Mouse (Mus musculus): ENCODE data around the gene Tspan10. TPM values are rescaled to one million over a fixed set of nuclear protein-coding genes. Genes with fewer than 3 reads are reported as not detected.
"Not testable (repeated sequence)": the region's sequence is repeated elsewhere in the genome, so short reads cannot be mapped to it uniquely, and the experiment has no call there.

The Tspan10 gene
- total RNA-seq, 1 experiment, result not detected

DNA sequence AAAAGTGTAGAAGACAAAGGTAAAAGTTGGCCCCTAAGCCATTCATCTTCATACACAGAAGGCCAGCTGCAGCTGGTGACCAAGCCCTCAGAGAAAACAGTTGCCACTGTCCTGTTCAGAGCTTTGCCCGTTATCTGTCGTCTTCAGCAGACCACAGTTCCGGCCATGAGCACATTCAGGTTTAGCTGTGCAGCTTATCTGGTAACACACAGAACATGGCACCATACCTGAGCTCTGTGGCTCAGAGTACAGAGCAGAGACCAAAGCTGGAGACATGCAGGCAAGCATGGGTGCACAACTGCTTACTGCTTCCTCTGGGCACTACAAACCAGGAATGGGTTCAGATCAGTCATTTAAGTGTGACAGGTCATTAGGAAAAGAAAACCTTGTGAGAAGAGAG lies 36.6 kb upstream of the Tspan10 start:
- Histone ChIP-seq H3K4me1 (ENCODE audit: control insufficient read depth in 2 of 2, insufficient read depth in 2 of 2, low read length in 2 of 2, poor library complexity in 1 of 2) (no peaks in the 10 kb centered on the region; a peak in 2 of 4 replicates), H3K27ac (ENCODE audit: insufficient read depth, low read depth, low read length, poor library complexity, severe bottlenecking) (no peak overlapping the region), H3K36me3 (ENCODE audit: control insufficient read depth, insufficient read depth, low read length, poor library complexity, severe bottlenecking) (peaks cover 26% of the 10 kb centered on the region), H3K4me3 (ENCODE audit: insufficient read depth in 1 of 2, low read depth in 1 of 2, low read length in 2 of 2, poor library complexity in 1 of 2, severe bottlenecking in 1 of 2) (no peak overlapping the region), H3K9ac (ENCODE audit: insufficient read depth, low read depth, low read length, poor library complexity, severe bottlenecking) (no peak overlapping the region), H3K9me3 (ENCODE audit: control insufficient read depth, insufficient read depth, low read depth, low read length) (no peaks in the 10 kb centered on the region)
- in situ Hi-C loops (cut with MboI; ENCODE audit: low sequenced_read_pairs in 2 of 2, unreplicated experiment in 2 of 2), result no loop called here
- no peak for DNase-seq (ENCODE audit: low read depth, low spot score)
- TF ChIP-seq CHD2 (IDR thresholded peaks at IDR 0.05; ENCODE audit: low read depth, low read length), result no peak
- no peak for TF ChIP-seq HCFC1 (IDR thresholded peaks at IDR 0.05; ENCODE audit: borderline replicate concordance, insufficient read depth, low read length)
- no peak for TF ChIP-seq ZC3H11A (IDR thresholded peaks at IDR 0.05; ENCODE audit: borderline replicate concordance, low read depth, low read length)
- TF ChIP-seq ZNF384 (IDR thresholded peaks at IDR 0.05; ENCODE audit: low read depth, low read length), result no peak
- TF ChIP-seq MAFK (IDR thresholded peaks at IDR 0.05; ENCODE audit: insufficient read depth, low read depth, low read length), result no peak

DNA sequence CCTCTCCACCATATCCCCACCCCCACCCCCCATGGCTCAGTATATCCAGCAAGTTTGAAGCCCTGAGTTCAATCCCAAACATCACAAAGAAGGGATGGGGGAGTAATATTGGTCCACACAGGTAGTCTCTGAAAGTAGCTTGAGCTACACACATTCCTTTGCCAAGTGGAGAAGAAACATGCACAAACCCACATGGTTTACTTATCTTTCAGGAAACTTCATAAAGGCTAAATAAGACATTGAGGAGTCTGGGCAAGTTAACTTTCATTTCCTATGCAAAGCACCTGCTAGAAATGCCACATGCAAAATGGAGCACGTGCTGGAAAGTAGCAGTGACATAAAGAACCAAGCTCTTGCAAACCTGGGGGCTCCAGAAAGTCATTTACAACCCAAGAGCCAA lies 36.0 kb upstream of the Tspan10 start:
- Histone ChIP-seq H3K36me3 (ENCODE audit: control insufficient read depth, insufficient read depth, low read length, poor library complexity, severe bottlenecking) (peaks cover 31% of the 10 kb centered on the region), H3K4me3 (ENCODE audit: insufficient read depth in 1 of 2, low read depth in 1 of 2, low read length in 2 of 2, poor library complexity in 1 of 2, severe bottlenecking in 1 of 2) (no peak overlapping the region), H3K4me1 (ENCODE audit: control insufficient read depth in 2 of 2, insufficient read depth in 2 of 2, low read length in 2 of 2, poor library complexity in 1 of 2) (no peaks in the 10 kb centered on the region; a peak in 1 of 4 replicates), H3K27ac (ENCODE audit: insufficient read depth, low read depth, low read length, poor library complexity, severe bottlenecking) (no peak overlapping the region), H3K9me3 (ENCODE audit: control insufficient read depth, insufficient read depth, low read depth, low read length) (no peaks in the 10 kb centered on the region), H3K9ac (ENCODE audit: insufficient read depth, low read depth, low read length, poor library complexity, severe bottlenecking) (no peak overlapping the region)
- TF ChIP-seq HCFC1 (IDR thresholded peaks at IDR 0.05; ENCODE audit: borderline replicate concordance, insufficient read depth, low read length) (no peak), ZC3H11A (IDR thresholded peaks at IDR 0.05; ENCODE audit: borderline replicate concordance, low read depth, low read length) (no peak), ZNF384 (IDR thresholded peaks at IDR 0.05; ENCODE audit: low read depth, low read length) (no peak), CHD2 (IDR thresholded peaks at IDR 0.05; ENCODE audit: low read depth, low read length) (no peak), MAFK (IDR thresholded peaks at IDR 0.05; ENCODE audit: insufficient read depth, low read depth, low read length) (no peak)
- no peak for DNase-seq (ENCODE audit: low read depth, low spot score)
- in situ Hi-C loops (cut with MboI; ENCODE audit: low sequenced_read_pairs in 2 of 2, unreplicated experiment in 2 of 2), result no loop called here

DNA sequence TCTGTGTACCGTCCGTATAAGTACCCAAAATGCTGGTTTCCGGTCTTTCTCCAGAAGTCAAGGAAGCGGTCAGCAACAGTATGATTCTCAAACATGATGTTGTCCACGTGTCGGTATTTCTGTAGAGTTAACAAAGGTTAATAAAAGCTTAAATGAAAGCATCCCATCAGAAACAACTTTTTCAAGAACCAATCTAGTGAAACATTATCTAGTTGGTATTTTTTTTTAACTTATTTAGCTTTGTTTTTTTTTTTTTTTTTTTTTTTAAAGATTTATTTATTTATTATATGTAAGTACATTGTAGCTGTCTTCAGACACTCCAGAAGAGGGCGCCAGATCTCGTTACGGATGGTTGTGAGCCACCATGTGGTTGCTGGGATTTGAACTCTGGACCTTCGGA lies 28.8 kb upstream of the Tspan10 start:
- TF ChIP-seq ZNF384 (IDR thresholded peaks at IDR 0.05; ENCODE audit: low read depth, low read length), result peak; percentile 74
- H3K9ac ChIP-seq (ENCODE audit: insufficient read depth, low read depth, low read length, poor library complexity, severe bottlenecking); H3K4me3 ChIP-seq (ENCODE audit: insufficient read depth in 1 of 2, low read depth in 1 of 2, low read length in 2 of 2, poor library complexity in 1 of 2, severe bottlenecking in 1 of 2); H3K4me1 ChIP-seq (ENCODE audit: control insufficient read depth in 2 of 2, insufficient read depth in 2 of 2, low read length in 2 of 2, poor library complexity in 1 of 2); in situ Hi-C loops (cut with MboI; ENCODE audit: low sequenced_read_pairs in 2 of 2, unreplicated experiment in 2 of 2); DNase-seq (ENCODE audit: low read depth, low spot score); H3K9me3 ChIP-seq (ENCODE audit: control insufficient read depth, insufficient read depth, low read depth, low read length): not testable (repeated sequence)
- Histone ChIP-seq H3K36me3 (ENCODE audit: control insufficient read depth, insufficient read depth, low read length, poor library complexity, severe bottlenecking) (peaks cover 52% of the 10 kb centered on the region), H3K27ac (ENCODE audit: insufficient read depth, low read depth, low read length, poor library complexity, severe bottlenecking) (peak overlapping the region; percentile 50; the same call in 1 of the 2 replicates)

DNA sequence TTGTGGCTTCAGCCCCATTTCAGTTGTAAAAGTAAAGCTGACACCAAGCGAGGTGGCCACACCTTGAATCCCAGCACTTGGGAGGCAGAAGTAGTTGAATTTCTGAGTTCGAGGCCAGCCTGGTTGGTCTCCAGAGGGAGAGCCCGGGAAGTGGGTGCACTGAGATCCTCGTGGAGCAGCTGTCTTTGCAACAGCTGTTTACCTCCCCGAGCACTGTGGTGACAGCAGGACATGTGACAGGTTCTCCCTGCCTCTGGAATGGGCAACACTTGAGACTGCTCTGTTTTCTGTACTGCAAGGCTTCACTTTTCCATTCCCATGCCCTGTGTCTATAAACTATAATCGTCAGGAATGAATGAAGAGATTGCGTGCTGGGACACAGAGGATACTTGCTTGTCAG lies 24.6 kb upstream of the Tspan10 start:
- H3K9ac ChIP-seq (ENCODE audit: insufficient read depth, low read depth, low read length, poor library complexity, severe bottlenecking), result no peak overlapping the region
- no peak overlapping the region for H3K4me3 ChIP-seq (ENCODE audit: insufficient read depth in 1 of 2, low read depth in 1 of 2, low read length in 2 of 2, poor library complexity in 1 of 2, severe bottlenecking in 1 of 2)
- no peak for TF ChIP-seq MAFK (IDR thresholded peaks at IDR 0.05; ENCODE audit: insufficient read depth, low read depth, low read length)
- no peak for TF ChIP-seq CHD2 (IDR thresholded peaks at IDR 0.05; ENCODE audit: low read depth, low read length)
- TF ChIP-seq ZC3H11A (IDR thresholded peaks at IDR 0.05; ENCODE audit: borderline replicate concordance, low read depth, low read length), result no peak
- TF ChIP-seq HCFC1 (IDR thresholded peaks at IDR 0.05; ENCODE audit: borderline replicate concordance, insufficient read depth, low read length), result no peak
- no peak for TF ChIP-seq ZNF384 (IDR thresholded peaks at IDR 0.05; ENCODE audit: low read depth, low read length)
- H3K4me1 ChIP-seq (ENCODE audit: control insufficient read depth in 2 of 2, insufficient read depth in 2 of 2, low read length in 2 of 2, poor library complexity in 1 of 2), result no peaks in the 10 kb centered on the region
- H3K9me3 ChIP-seq (ENCODE audit: control insufficient read depth, insufficient read depth, low read depth, low read length), result no peaks in the 10 kb centered on the region
- in situ Hi-C loops (cut with MboI; ENCODE audit: low sequenced_read_pairs in 2 of 2, unreplicated experiment in 2 of 2), result no loop called here
- H3K36me3 ChIP-seq (ENCODE audit: control insufficient read depth, insufficient read depth, low read length, poor library complexity, severe bottlenecking), result peaks cover 44% of the 10 kb centered on the region
- no peak overlapping the region for H3K27ac ChIP-seq (ENCODE audit: insufficient read depth, low read depth, low read length, poor library complexity, severe bottlenecking)
- DNase-seq (ENCODE audit: low read depth, low spot score), result no peak

DNA sequence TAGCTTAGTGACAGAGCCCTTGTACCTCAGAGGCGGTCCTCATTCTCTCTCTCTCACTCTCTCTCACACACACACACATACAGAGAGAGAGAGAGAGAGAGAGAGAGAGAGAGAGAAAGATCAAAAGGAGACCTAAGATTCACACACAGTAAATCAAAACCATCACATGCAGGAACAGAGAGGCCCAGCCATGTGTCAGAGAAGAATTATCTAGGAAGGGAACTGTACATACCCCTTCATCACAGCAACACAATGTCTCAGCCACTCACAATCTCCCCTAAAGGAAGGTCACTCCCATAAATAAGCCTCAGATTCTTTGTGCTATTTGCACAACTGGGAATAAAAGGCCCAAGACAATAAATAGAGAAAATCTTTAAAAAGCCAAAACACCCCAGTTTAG lies 23.9 kb upstream of the Tspan10 start:
- Histone ChIP-seq H3K27ac (ENCODE audit: insufficient read depth, low read depth, low read length, poor library complexity, severe bottlenecking) (no peak overlapping the region), H3K9ac (ENCODE audit: insufficient read depth, low read depth, low read length, poor library complexity, severe bottlenecking) (no peak overlapping the region), H3K4me1 (ENCODE audit: control insufficient read depth in 2 of 2, insufficient read depth in 2 of 2, low read length in 2 of 2, poor library complexity in 1 of 2) (no peaks in the 10 kb centered on the region), H3K9me3 (ENCODE audit: control insufficient read depth, insufficient read depth, low read depth, low read length) (no peaks in the 10 kb centered on the region), H3K36me3 (ENCODE audit: control insufficient read depth, insufficient read depth, low read length, poor library complexity, severe bottlenecking) (peaks cover 39% of the 10 kb centered on the region), H3K4me3 (ENCODE audit: insufficient read depth in 1 of 2, low read depth in 1 of 2, low read length in 2 of 2, poor library complexity in 1 of 2, severe bottlenecking in 1 of 2) (no peak overlapping the region)
- in situ Hi-C loops (cut with MboI; ENCODE audit: low sequenced_read_pairs in 2 of 2, unreplicated experiment in 2 of 2), result no loop called here
- TF ChIP-seq ZNF384 (IDR thresholded peaks at IDR 0.05; ENCODE audit: low read depth, low read length) (no peak), MAFK (IDR thresholded peaks at IDR 0.05; ENCODE audit: insufficient read depth, low read depth, low read length) (no peak), HCFC1 (IDR thresholded peaks at IDR 0.05; ENCODE audit: borderline replicate concordance, insufficient read depth, low read length) (no peak), ZC3H11A (IDR thresholded peaks at IDR 0.05; ENCODE audit: borderline replicate concordance, low read depth, low read length) (no peak), CHD2 (IDR thresholded peaks at IDR 0.05; ENCODE audit: low read depth, low read length) (no peak)
- DNase-seq (ENCODE audit: low read depth, low spot score), result no peak

All from ES-E14 (cell line).